Mouse (Mus musculus) intestine, embryonic 15.5 days (tissue): ENCODE data around the gene Taok3. TPM values are rescaled to one million over a fixed set of nuclear protein-coding genes. Genes with fewer than 3 reads are reported as not detected.

Source experiments
- ATAC-seq: fragments of 200-750 bp; cut with Nextera tagmentation; 2 replicates; pipeline ENCODE4 v1.8.0; 2017; ENCODE audit warnings: moderate TSS enrichment, moderate library complexity
- H3K27ac ChIP-seq: fragments of 300-500 bp; sonication (generic); 2 replicates; pipeline ENCODE4 v1.5.1; 2015; ENCODE audit warnings: mild to moderate bottlenecking, inconsistent platforms
- H3K27me3 ChIP-seq: fragments of 300-500 bp; sonication (generic); replicated peaks from 2 replicates; pipeline ENCODE4 v1.6.1; 2015; ENCODE audit warnings: inconsistent platforms
- H3K36me3 ChIP-seq: fragments of 300-500 bp; sonication (generic); 2 replicates; pipeline ENCODE4 v1.6.1; 2015; ENCODE audit warnings: inconsistent platforms
- H3K4me1 ChIP-seq: fragments of 300-500 bp; sonication (generic); replicated peaks from 2 replicates; pipeline ENCODE4 v1.6.1; 2015; ENCODE audit warnings: inconsistent platforms
- H3K4me2 ChIP-seq: fragments of 300-500 bp; sonication (generic); replicated peaks from 2 replicates; pipeline ENCODE4 v1.6.1; 2015; ENCODE audit warnings: mild to moderate bottlenecking, inconsistent platforms
- H3K4me3 ChIP-seq: fragments of 300-500 bp; sonication (generic); replicated peaks from 2 replicates; pipeline ENCODE4 v1.5.1; 2015; ENCODE audit warnings: inconsistent platforms
- H3K9ac ChIP-seq: fragments of 300-500 bp; sonication (generic); 2 replicates; pipeline ENCODE4 v1.6.1; 2015; ENCODE audit warnings: inconsistent platforms
- H3K9me3 ChIP-seq: fragments of 300-500 bp; sonication (generic); 2 replicates; pipeline ENCODE4 v1.6.1; 2016; ENCODE audit warnings: inconsistent platforms
- WGBS: fragments of 180-500 bp; shearing (Covaris S2); methylation state at CpG from one replicate; pipeline ENCODE4 v1.1.7; 2015; 5-methylcytosine and 5-hydroxymethylcytosine counted together
- polyA plus RNA-seq: library from polyadenylated mRNA; unstranded; fragments of >200 nt; fragmentation: Nextera tagmentation; extraction: Ambion mirVana; gene quantifications from 2 replicates; pipeline ENCODE4 v1.2.1, GENCODE M21; 2015

The Taok3 gene
- polyA plus RNA-seq, 1 experiment from 2014 or later, result 44.9 TPM

DNA sequence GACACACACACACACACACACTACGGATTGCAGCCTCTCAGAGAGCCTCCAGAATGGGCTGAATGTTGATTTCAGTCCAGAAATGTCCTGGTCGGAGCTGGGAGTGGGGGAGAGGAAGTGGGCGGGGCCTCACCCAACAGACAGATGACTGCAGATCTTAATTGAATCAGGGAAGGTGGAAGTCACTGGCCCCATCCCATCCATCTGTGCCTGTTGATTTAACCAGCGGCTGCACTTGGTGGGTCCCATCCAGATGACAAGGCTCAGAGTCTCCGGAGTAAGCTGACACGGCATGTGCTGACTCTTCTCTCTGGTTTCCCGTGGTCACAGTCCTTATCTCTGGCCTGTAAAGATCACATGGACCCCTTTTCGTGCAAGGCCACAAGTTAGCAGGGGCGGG, 15.9 kb downstream of the Taok3 start:
- Histone ChIP-seq H3K27ac (peak overlapping the region; percentile 44), H3K4me2 (peak overlapping the region; percentile 37), H3K4me3 (no peak overlapping the region), H3K27me3 (no peaks in the 10 kb centered on the region), H3K9ac (peak overlapping the region; percentile 23; the same call in 1 of the 2 replicates), H3K9me3 (no peaks in the 10 kb centered on the region), H3K36me3 (no peaks in the 10 kb centered on the region), H3K4me1 (peaks cover 37% of the 10 kb centered on the region)
- WGBS, result 11% methylated on average over 9 of the region's 9 CpGs
- 0 out of 2 replicates have a peak, but pooled peaks have one; percentile 16 for ATAC-seq

DNA sequence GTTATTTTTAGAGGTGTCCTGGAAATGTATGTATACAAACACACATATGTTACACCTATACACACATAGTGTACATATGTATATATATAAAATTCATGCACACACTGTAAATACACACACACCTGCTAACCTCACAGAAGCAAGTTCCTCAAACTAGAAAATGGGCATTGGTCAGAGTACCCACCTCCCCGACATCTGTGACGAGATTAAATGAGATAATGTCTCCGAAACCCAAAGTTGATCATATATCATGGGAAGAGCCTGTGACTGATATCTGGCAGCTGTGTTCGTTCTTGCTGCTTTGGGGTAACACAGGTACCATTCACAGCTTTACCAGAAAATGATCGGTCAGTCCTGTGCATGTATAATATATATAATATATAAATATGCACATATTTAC, 16.6 kb downstream of the Taok3 start:
- Histone ChIP-seq H3K27ac (no peak overlapping the region), H3K4me3 (no peak overlapping the region), H3K9me3 (no peaks in the 10 kb centered on the region), H3K4me2 (no peak overlapping the region), H3K4me1 (peaks cover 37% of the 10 kb centered on the region), H3K36me3 (no peaks in the 10 kb centered on the region), H3K9ac (no peak overlapping the region), H3K27me3 (no peaks in the 10 kb centered on the region)
- ATAC-seq, result no peak
- WGBS, result 82% methylated on average over 5 of the region's 5 CpGs

DNA sequence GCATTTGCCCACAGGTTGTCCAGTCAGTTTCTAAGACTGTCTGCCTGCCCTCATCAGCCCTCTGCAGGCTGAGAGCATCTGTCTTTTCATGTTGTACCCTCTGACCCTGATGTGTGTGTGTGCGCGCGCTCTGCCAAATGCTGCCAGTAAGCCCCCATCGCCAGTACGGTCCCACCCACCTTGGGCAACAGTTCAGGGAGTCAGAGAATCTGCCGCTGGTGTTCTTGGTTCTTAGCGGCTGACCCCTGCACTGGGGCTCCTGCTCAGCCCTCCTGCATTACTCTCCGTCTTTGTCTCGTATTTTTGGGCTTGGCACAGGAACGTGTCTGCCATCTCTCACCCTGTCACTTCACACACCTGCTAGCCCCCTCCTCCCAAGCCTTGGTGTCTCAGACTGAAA, 17.1 kb downstream of the Taok3 start:
- Histone ChIP-seq H3K9me3 (no peaks in the 10 kb centered on the region), H3K27me3 (no peaks in the 10 kb centered on the region), H3K4me1 (peaks cover 37% of the 10 kb centered on the region), H3K36me3 (no peaks in the 10 kb centered on the region), H3K4me2 (no peak overlapping the region), H3K9ac (no peak overlapping the region), H3K27ac (no peak overlapping the region), H3K4me3 (no peak overlapping the region)
- no peak for ATAC-seq
- WGBS, result 44% methylated on average over 10 of the region's 10 CpGs

DNA sequence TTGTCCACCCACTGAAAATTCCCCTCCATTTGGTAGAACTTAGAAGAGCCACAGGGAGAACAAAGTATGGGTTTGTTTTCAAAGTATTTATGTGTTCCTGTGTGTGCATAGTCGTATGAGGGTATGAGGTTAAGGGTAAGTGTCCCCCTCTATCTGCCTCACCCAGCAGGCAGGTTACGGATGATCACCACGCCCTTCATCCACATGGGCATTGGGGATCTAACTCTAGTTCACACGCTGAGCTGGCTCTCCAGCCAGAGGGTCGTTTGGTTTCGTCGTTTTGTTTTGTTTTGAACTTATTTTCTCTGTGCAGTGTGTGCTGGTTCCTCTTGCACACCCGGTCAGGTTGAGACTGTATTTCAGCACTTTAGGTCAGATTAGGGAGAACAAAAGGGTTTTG, 17.7 kb downstream of the Taok3 start:
- Histone ChIP-seq H3K4me1 (peaks cover 37% of the 10 kb centered on the region), H3K4me3 (no peak overlapping the region), H3K27me3 (no peaks in the 10 kb centered on the region), H3K9me3 (no peaks in the 10 kb centered on the region), H3K4me2 (no peak overlapping the region), H3K36me3 (no peaks in the 10 kb centered on the region), H3K9ac (no peak overlapping the region), H3K27ac (no peak overlapping the region)
- no peak for ATAC-seq
- WGBS, result 67% methylated on average over 8 of the region's 8 CpGs

DNA sequence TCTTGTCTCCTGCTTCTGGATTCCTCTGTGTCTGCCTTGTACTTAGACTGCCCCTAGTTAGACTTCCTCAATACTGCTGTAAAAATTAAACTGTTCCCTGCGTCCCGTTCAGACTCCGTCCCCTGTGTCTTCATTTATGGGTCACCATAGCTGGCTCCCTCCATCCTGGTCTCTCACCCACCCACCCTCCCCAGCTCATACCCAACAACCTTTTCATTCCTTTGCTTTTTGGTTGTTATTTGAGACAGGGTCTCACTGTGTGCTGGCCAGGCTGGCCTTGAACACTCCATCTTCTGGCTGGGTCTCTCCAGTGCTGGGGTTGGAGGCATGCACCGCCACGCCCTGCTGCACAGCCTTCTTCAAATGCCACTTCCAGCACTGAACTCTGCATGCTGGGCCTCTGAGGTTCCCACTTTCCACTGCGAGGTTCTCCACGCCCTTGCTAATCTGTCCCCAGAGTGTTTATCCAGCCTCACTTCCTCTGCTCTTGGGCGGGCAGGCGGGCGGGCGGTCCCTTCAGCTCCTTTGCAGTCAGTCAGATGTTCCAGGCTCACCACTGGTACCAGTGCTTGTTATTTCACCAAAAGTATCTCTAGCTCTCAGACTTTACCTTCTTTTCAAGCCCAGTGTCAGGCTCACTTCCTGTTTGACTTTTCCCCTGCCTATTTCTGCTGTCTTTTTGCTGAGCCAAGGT, 18.5 kb downstream of the Taok3 start:
- H3K4me3 ChIP-seq, result no peak overlapping the region
- no peaks in the 10 kb centered on the region for H3K27me3 ChIP-seq
- H3K27ac ChIP-seq, result peak overlapping the region; percentile 48; the same call in 1 of the 2 replicates
- H3K4me1 ChIP-seq, result peaks cover 37% of the 10 kb centered on the region
- WGBS, result 54% methylated on average over 11 of the region's 11 CpGs
- H3K9ac ChIP-seq, result no peak overlapping the region
- no peak overlapping the region for H3K4me2 ChIP-seq
- ATAC-seq, result peak; percentile 64
- H3K9me3 ChIP-seq, result no peaks in the 10 kb centered on the region
- H3K36me3 ChIP-seq, result no peaks in the 10 kb centered on the region

DNA sequence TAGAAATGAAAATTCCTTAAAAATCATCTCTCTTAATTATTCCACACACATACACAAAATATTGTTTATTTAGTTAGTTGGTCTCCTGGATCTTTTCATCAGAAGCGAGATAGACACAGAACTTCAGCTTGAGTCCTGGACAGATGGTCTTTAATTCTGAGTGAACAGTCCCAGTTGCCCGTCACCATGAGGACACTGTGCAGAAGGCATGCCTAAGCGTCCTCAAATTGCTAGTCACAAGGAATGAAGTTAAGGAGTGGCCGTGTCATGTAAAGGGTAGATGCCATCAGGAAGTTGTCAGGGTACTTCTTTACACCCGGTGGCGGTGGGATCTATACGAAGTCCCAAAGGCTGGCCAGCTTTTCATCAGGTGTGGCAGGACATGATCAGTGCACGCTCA, 19.9 kb downstream of the Taok3 start:
- H3K4me2 ChIP-seq, result no peak overlapping the region; the same call in 1 of the 2 replicates

DNA sequence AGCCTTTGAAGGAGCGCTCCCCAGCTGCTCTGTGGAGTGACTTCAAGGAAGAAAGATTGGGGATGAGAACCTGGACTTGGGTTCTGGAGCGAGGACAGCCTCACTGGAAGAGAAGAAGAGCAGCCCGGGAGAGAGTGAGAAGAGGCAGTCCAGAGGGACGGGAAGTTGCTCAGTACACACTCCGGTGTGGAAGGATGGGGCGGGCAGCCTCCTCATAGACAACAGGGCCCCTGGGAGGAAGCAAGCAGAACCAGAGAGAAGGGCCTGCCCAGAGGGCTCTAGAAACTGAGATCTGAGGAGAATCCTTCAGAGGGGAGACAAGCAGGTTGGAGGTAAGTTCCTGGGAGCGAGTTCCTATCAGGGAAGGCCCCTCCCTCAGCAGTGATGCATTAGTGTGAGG, 20.4 kb downstream of the Taok3 start:
- H3K4me3 ChIP-seq, result no peak overlapping the region
- ATAC-seq, result no peak
- H3K36me3 ChIP-seq, result no peaks in the 10 kb centered on the region
- no peaks in the 10 kb centered on the region for H3K9me3 ChIP-seq
- H3K27ac ChIP-seq, result peak overlapping the region; percentile 51
- peaks cover 28% of the 10 kb centered on the region for H3K4me1 ChIP-seq
- H3K4me2 ChIP-seq, result peak overlapping the region; percentile 6; the same call in 1 of the 2 replicates
- H3K9ac ChIP-seq, result no peak overlapping the region
- WGBS, result 58% methylated on average over 7 of the region's 7 CpGs
- no peaks in the 10 kb centered on the region for H3K27me3 ChIP-seq

More for the DNA sequence above, 19.9 kb downstream of the Taok3 start:
- Histone ChIP-seq H3K4me1 (peaks cover 33% of the 10 kb centered on the region), H3K4me3 (no peak overlapping the region), H3K9me3 (no peaks in the 10 kb centered on the region), H3K27ac (no peak overlapping the region), H3K27me3 (no peaks in the 10 kb centered on the region), H3K9ac (no peak overlapping the region), H3K36me3 (no peaks in the 10 kb centered on the region)
- peak; percentile 24; the same call in 1 of the 2 replicates for ATAC-seq
- 65% methylated on average over 8 of the region's 8 CpGs for WGBS

DNA sequence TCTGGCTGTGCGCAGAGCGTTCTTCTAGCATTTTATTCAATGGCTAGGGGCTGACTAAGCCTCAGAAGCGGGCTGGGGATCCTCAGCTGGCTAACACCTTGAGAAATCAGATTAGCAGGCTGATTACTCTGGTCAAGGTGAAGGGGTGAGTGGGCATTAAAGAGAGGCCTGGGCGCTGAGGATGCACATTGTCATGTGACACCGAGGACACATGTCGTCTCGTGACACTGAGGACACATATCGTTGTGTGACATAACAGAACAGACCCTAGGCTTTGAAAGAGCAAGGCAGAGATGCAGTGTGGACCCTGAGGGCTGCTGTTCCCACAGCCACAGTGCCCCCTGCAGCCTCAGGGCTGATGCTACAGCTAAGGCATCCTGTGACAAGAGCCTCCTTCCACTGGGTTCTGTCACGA, 23.8 kb downstream of the Taok3 start:
- no peak overlapping the region for H3K27ac ChIP-seq
- WGBS, result 59% methylated on average over 9 of the region's 9 CpGs
- peaks cover 11% of the 10 kb centered on the region for H3K4me1 ChIP-seq
- H3K36me3 ChIP-seq, result no peaks in the 10 kb centered on the region
- ATAC-seq, result 0 out of 2 replicates have a peak, but pooled peaks have one; percentile 13
- no peak overlapping the region for H3K4me2 ChIP-seq
- H3K27me3 ChIP-seq, result no peaks in the 10 kb centered on the region
- H3K9ac ChIP-seq, result no peak overlapping the region
- no peak overlapping the region for H3K4me3 ChIP-seq
- no peaks in the 10 kb centered on the region for H3K9me3 ChIP-seq

DNA sequence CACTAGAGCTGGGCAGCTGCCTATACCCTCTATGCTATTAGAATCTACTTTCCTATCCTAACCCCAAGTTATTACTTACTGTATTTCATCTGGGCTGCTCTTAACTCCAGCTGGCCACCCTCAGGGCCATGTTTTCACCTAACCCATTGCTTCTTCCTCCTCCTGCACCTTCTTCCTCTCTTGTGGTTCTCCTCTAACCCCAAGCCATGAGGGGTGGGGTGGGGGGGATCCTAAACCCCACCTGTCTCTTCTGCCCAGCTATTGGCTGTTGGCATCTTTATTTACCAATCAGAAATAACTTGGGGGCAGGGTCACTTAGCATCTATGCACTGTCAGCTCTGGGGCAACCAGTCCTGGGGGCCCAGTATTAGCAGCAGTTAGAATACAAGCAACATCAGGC, 26.2 kb downstream of the Taok3 start:
- Histone ChIP-seq H3K4me2 (no peak overlapping the region), H3K4me3 (no peak overlapping the region), H3K36me3 (no peaks in the 10 kb centered on the region), H3K9me3 (no peaks in the 10 kb centered on the region), H3K4me1 (no peaks in the 10 kb centered on the region), H3K27me3 (no peaks in the 10 kb centered on the region), H3K27ac (no peak overlapping the region), H3K9ac (no peak overlapping the region)
- no peak for ATAC-seq

DNA sequence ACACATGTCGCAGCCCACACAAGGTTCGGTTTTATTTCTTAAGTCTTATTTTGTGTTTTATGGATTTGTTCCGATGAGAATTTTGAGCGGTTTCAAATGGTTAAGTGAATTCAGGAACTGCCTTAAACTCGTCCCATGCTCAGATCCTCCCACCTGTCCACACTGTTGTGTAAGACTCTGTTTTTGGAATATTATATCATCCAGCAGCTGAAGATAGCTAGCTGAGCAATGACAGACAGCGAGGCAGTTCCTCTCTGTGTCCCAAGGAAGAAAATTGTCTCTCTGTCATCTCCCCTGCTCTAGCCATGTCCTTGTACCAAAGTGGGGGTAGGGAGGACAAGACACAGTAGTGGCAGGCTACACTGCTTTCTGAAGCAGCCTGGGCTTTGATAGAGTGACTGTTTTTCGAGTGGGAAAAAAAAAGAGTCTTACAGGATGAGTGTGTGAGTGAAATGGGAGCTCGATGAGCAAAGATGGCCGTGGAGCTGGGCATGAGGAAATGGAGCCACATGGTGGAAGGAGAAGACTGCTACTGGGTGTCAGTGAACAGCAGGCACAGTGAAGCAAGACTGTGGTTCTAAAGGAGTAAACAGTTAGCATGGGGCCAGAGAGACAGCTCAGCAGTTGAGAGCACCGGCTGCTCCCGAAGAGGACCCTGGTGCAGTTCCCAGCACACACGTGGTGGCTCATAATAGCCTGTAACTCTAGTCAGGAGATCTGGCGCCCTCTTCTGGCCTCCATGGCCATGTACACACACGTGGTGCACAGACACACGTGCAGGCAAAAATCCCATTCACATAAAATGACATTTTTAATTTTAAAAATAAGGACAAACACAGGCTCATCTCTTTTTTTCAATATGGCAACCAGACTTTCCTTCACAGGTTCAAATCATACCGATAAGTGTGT, 27.5 kb downstream of the Taok3 start:
- no peak overlapping the region for H3K4me2 ChIP-seq
- 90% methylated on average over 16 of the region's 16 CpGs for WGBS
- no peak; the same call in 1 of the 2 replicates for ATAC-seq
- no peaks in the 10 kb centered on the region for H3K36me3 ChIP-seq
- no peaks in the 10 kb centered on the region for H3K27me3 ChIP-seq
- H3K4me1 ChIP-seq, result no peaks in the 10 kb centered on the region
- no peaks in the 10 kb centered on the region for H3K9me3 ChIP-seq
- H3K9ac ChIP-seq, result no peak overlapping the region
- no peak overlapping the region for H3K4me3 ChIP-seq
- no peak overlapping the region for H3K27ac ChIP-seq

DNA sequence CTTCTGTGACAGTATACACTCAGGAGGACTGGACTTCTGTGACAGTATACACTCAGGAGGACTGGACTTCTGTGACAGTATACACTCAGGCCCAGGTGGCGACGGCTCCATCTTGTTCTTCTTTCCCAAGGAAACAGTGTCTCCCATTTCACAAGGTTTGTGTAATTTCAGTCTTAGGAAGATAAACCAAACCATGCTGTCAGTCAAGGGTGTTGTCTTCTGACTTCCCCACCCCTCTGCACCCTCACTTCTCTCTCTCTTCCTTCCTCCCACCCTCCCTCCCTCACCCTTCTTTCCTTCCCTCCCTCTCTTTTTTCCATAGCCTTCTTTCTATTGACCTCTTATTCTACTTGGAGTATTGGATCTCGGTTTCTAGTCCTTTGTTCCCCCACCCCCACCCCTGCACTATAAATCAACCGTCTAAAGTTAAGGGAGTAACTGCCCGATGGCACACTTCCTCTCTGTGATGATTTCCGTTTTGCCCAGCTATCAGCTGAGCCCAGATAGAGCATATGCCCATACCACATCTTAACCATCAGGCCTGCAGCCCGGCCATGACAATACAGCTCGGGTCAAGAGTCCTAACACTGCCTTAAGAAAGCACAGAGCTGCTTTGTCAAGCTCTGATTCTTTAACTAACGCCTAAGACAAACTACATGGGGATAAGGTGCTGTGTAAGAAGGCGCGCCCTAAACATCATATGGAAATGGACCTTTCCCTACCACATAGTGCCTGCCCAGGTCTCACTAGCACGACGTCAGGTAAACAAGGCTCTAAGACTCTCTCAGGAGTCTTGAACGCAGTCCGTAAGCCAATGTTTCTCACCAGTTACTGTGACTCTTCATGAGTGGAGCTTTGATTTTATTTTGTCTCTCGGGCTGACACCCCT, 29.4 kb downstream of the Taok3 start:
- Histone ChIP-seq H3K27ac (no peak overlapping the region), H3K36me3 (no peaks in the 10 kb centered on the region), H3K4me1 (0 out of 2 replicates have a peak, but pooled peaks cover 3% of the 10 kb centered on the region), H3K27me3 (no peaks in the 10 kb centered on the region), H3K4me2 (no peak overlapping the region), H3K9ac (no peak overlapping the region), H3K4me3 (no peak overlapping the region), H3K9me3 (no peaks in the 10 kb centered on the region)
- WGBS, result 67% methylated on average over 16 of the region's 16 CpGs
- ATAC-seq, result no peak

DNA sequence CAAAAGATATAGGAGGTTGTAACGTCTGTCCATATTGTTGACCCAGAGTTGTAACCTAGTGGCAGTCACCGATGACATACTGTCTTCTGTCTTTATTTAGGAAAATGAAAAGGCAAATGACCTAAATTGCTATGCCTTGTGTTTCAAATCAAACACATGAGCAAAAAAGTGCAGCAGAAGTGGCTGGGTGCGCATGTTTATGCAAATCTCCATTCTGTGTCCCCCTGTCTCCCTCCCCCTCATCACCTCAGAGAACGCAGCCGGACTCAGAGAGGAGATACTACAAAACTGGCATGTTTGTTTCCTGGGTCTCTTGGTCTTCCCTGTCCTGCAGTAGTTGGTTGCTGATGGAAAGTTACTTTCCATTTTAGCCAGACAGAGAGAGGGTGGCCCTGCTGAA, 30.1 kb downstream of the Taok3 start:
- WGBS, result 75% methylated on average over 5 of the region's 5 CpGs
- no peak for ATAC-seq
- no peaks in the 10 kb centered on the region for H3K27me3 ChIP-seq
- no peaks in the 10 kb centered on the region for H3K9me3 ChIP-seq
- no peaks in the 10 kb centered on the region for H3K36me3 ChIP-seq
- 0 out of 2 replicates have a peak, but pooled peaks cover 3% of the 10 kb centered on the region for H3K4me1 ChIP-seq
- H3K9ac ChIP-seq, result no peak overlapping the region
- H3K27ac ChIP-seq, result no peak overlapping the region
- H3K4me3 ChIP-seq, result no peak overlapping the region
- H3K4me2 ChIP-seq, result no peak overlapping the region
